ENCODE assay signal across 26 mouse cellular contexts in the genomic region with DNA sequence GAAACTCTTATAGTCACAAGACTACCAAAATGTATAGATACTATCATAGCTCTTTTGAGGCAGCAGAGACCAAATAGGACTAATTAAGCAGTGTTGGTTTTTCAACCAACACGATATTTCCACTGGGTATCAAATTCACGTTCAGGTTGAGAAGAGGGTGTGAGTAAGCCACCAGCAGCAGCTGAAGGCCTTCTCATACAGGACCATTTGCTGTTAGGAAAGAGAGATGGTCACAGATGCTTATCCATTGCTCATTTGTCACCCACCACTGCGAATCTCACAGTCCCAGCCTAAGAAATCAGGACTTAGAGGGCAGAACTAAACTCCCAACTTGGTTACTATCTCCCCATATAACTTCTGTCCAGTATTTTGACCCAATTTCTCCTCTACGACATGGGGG.
"Had no signal": no experiment of that assay in that cellular context is flagged by ENCODE, and none has a peak within 500 bp of the region (broad histone marks: within the 10 kb centered on the region; RNA-seq: fewer than 3 reads in every experiment).

No protein-coding gene starts in this region.

- DNase-seq: left cerebral cortex, postnatal 4 days; liver; liver, embryonic 13.5 days; liver, postnatal 0 days; lung, adult 2 months; lung, postnatal 14 days; lung, postnatal 4 days; midbrain, embryonic 14.5 days had no signal

- H3K27ac ChIP-seq: limb, embryonic 10.5 days; limb, embryonic 12.5 days; limb, embryonic 13.5 days; limb, embryonic 15.5 days; liver, embryonic 12.5 days; liver, embryonic 13.5 days; liver, embryonic 14.5 days; liver, embryonic 15.5 days; lung, embryonic 15.5 days; macrophage; midbrain, embryonic 10.5 days; midbrain, embryonic 12.5 days; midbrain, embryonic 13.5 days; neural tube, embryonic 12.5 days had no signal

- H3K9me3 ChIP-seq: limb, embryonic 10.5 days; limb, embryonic 12.5 days; limb, embryonic 13.5 days; limb, embryonic 15.5 days; liver, embryonic 12.5 days; liver, embryonic 13.5 days; liver, embryonic 15.5 days; lung, embryonic 15.5 days; megakaryocyte, embryonic 14.5 days; midbrain, embryonic 10.5 days; midbrain, embryonic 12.5 days; midbrain, embryonic 13.5 days; neural tube, embryonic 12.5 days had no signal

- ATAC-seq: liver, embryonic 12.5 days; liver, postnatal 0 days; midbrain, embryonic 13.5 days; midbrain, embryonic 16.5 days had no signal

- H3K27me3 ChIP-seq: limb, embryonic 12.5 days; limb, embryonic 13.5 days; limb, embryonic 15.5 days; liver, embryonic 12.5 days; liver, embryonic 13.5 days; liver, embryonic 15.5 days; lung, embryonic 15.5 days; megakaryocyte, embryonic 14.5 days; midbrain, embryonic 12.5 days; midbrain, embryonic 13.5 days; neural tube, embryonic 12.5 days had no signal

- H3K4me2 ChIP-seq: limb, embryonic 12.5 days; limb, embryonic 13.5 days; limb, embryonic 15.5 days; liver, embryonic 11.5 days; liver, embryonic 12.5 days; liver, embryonic 13.5 days; liver, embryonic 15.5 days; lung, embryonic 14.5 days; lung, embryonic 15.5 days; midbrain, embryonic 11.5 days; midbrain, embryonic 12.5 days; midbrain, embryonic 13.5 days; neural tube, embryonic 12.5 days had no signal

- H3K36me3 ChIP-seq: limb, embryonic 10.5 days; limb, embryonic 12.5 days; limb, embryonic 13.5 days; limb, embryonic 15.5 days; lung, embryonic 15.5 days; midbrain, embryonic 10.5 days; midbrain, embryonic 12.5 days; midbrain, embryonic 13.5 days; neural tube, embryonic 12.5 days had no signal

- H3K4me3 ChIP-seq: limb, embryonic 10.5 days; limb, embryonic 12.5 days; limb, embryonic 13.5 days; limb, embryonic 15.5 days; liver, embryonic 12.5 days; liver, embryonic 13.5 days; liver, embryonic 15.5 days; lung, embryonic 15.5 days; megakaryocyte, embryonic 14.5 days; midbrain, embryonic 10.5 days; midbrain, embryonic 12.5 days; midbrain, embryonic 13.5 days; neural tube, embryonic 12.5 days had no signal

- H3K9ac ChIP-seq: limb, embryonic 12.5 days; limb, embryonic 13.5 days; limb, embryonic 15.5 days; liver, embryonic 12.5 days; liver, embryonic 13.5 days; liver, embryonic 14.5 days; liver, embryonic 15.5 days; liver, postnatal 0 days; lung, embryonic 14.5 days; lung, embryonic 15.5 days; midbrain, embryonic 12.5 days; midbrain, embryonic 13.5 days; neural tube, embryonic 12.5 days had no signal

- H3K4me1 ChIP-seq: limb, embryonic 12.5 days; liver, embryonic 12.5 days; liver, embryonic 13.5 days; liver, embryonic 15.5 days; midbrain, embryonic 10.5 days; midbrain, embryonic 13.5 days; neural tube, embryonic 12.5 days had no signal
